Mouse (Mus musculus): ENCODE measurements at regions not wholly inside any gene's neighbourhood (a gene's known extent, or its start where the extent isn't known, plus 50 kb on each side); places are given as distances from the start of the nearest gene placed in this dataset.

- TF ChIP-seq CTCF (IDR thresholded peaks at IDR 0.05; ENCODE audit: low read depth, low read length) (no peak), POLR2A (IDR thresholded peaks at IDR 0.05; ENCODE audit: insufficient read depth, low read length) (no peak)
Measured at GRCm38 (mm10) chr13:52003946-52004539, 157.6 kb downstream of the Gadd45g start.

All from ES-Bruce4 (cell line).